ENCODE assay signal across 8 mouse cellular contexts in genomic region chr12:9002038-9002648, GRCm38 (mm10). TPM values are rescaled to one million over a fixed set of nuclear protein-coding genes. Genes with fewer than 3 reads are reported as not detected.
A peak's percentile ranks its signal among the peaks of the same experiment; 100 is the strongest.
DNase-seq lines count a peak whose midpoint lies in the region; ATAC-seq and TF ChIP-seq lines count a peak whose summit lies in the region.

No protein-coding gene starts in this region.

- no peaks in the 10 kb centered on the region for H3K79me3 ChIP-seq in C2C12 (ENCODE audit: low read depth)

- H3K36me3 ChIP-seq in C2C12 (ENCODE audit: control insufficient read depth, insufficient read depth), result peaks cover 7% of the 10 kb centered on the region
- H3K36me3 ChIP-seq in limb, embryonic 10.5 days, result peaks cover 15% of the 10 kb centered on the region
- H3K36me3 ChIP-seq in neural tube, embryonic 12.5 days, result peaks cover 4% of the 10 kb centered on the region; the same call in 1 of the 2 replicates

- no peaks in the 10 kb centered on the region for H3K27me3 ChIP-seq in C2C12 (ENCODE audit: control insufficient read depth, insufficient read depth, insufficient read length)
- no peaks in the 10 kb centered on the region for H3K27me3 ChIP-seq in limb, embryonic 10.5 days (ENCODE audit: low read depth, poor library complexity, severe bottlenecking)
- H3K27me3 ChIP-seq in neural tube, embryonic 12.5 days (replicated peaks), result no peaks in the 10 kb centered on the region

- no peak overlapping the region for H3K4me2 ChIP-seq in neural tube, embryonic 12.5 days (replicated peaks)

- H3K4me3 ChIP-seq in C2C12 (ENCODE audit: insufficient read depth, poor library complexity, severe bottlenecking), result no peak overlapping the region
- H3K4me3 ChIP-seq in limb, embryonic 10.5 days, result no peak overlapping the region
- H3K4me3 ChIP-seq in neural tube, embryonic 12.5 days, result no peak overlapping the region

- no peaks in the 10 kb centered on the region for H3K4me1 ChIP-seq in limb, embryonic 10.5 days
- H3K4me1 ChIP-seq in neural tube, embryonic 12.5 days, result no peaks in the 10 kb centered on the region

- no peaks in the 10 kb centered on the region for H3K9me3 ChIP-seq in limb, embryonic 10.5 days (replicated peaks)
- no peaks in the 10 kb centered on the region for H3K9me3 ChIP-seq in neural tube, embryonic 12.5 days

- H3K79me2 ChIP-seq in C2C12 (ENCODE audit: control insufficient read depth, insufficient read depth), result no peaks in the 10 kb centered on the region

- peak; percentile 76 for DNase-seq in R1 (ENCODE audit: low read depth, low spot score)
- DNase-seq in cerebellum, adult 9-11 months, result peak; percentile 64
- peak; percentile 44 to 85 for DNase-seq in frontal cortex, adult 2 months (ENCODE audit: extremely low spot score in 1 of 2, low spot score in 1 of 2)
- DNase-seq in limb, embryonic 10.5 days (ENCODE audit: low spot score), result peak; percentile 49
- DNase-seq in testis, postnatal 14 days (ENCODE audit: low spot score), result peak; percentile 23

- WGBS in limb, embryonic 10.5 days, result 16% methylated on average over 5 of the region's 5 CpGs
- WGBS in neural tube, embryonic 12.5 days, result 10% methylated on average over 5 of the region's 5 CpGs

- H3K27ac ChIP-seq in limb, embryonic 10.5 days, result no peak overlapping the region
- H3K27ac ChIP-seq in neural tube, embryonic 12.5 days, result no peak overlapping the region

- H3K9ac ChIP-seq in neural tube, embryonic 12.5 days, result no peak overlapping the region

- peak; percentile 56 for TF ChIP-seq CTCF in C2C12 (IDR thresholded peaks at IDR 0.05; ENCODE audit: control insufficient read depth, insufficient read depth, insufficient read length)

- ATAC-seq in inflammation-experienced regulatory T-cells, adult 6 months, result peak; percentile 98
- ATAC-seq in neural tube, embryonic 12.5 days (ENCODE audit: low FRiP score, low read depth), result peak; percentile 61; the same call in 1 of the 2 replicates

- no peak overlapping the region for H3ac ChIP-seq in C2C12 (ENCODE audit: control insufficient read depth, insufficient read length, low read depth)

TF ChIP-seq in C2C12, 6 proteins besides CTCF, POLR2A, EP300 and RAD21:
- TF ChIP-seq MAX (IDR thresholded peaks at IDR 0.05) (no peak), MYOG (IDR thresholded peaks at IDR 0.05; ENCODE audit: control insufficient read depth, extremely low read depth, insufficient read length) (no peak), FOSL1 (IDR thresholded peaks at IDR 0.05; ENCODE audit: insufficient read depth, low read length, poor library complexity, severe bottlenecking) (no peak), MYOD1 (IDR thresholded peaks at IDR 0.05; ENCODE audit: control insufficient read depth, insufficient read length, low read depth) (no peak), CEBPB (IDR thresholded peaks at IDR 0.05; ENCODE audit: low read depth) (no peak), USF1 (IDR thresholded peaks at IDR 0.05; ENCODE audit: low read depth) (no peak)
TF ChIP-seq in C2C12: peak in this region for 0.

RNA-seq across cellular contexts. Expression of gene Ttc32, which starts 27.7 kb away (rescaled TPM):
- 5.9 TPM for polyA plus RNA-seq in C2C12 (2012; fragmentation: generic; extraction: Trizol)
- polyA plus RNA-seq in frontal cortex, adult 2 months (2012; rRNA removed), result 5.1 and 7.0 TPM in 2 replicates
- polyA plus RNA-seq in inflammation-experienced regulatory T-cells, adult 6 months (2017; shearing (Covaris generic)), result 10 to 100 TPM in 1 of 3 experiments, 1 to 10 TPM in 2; 8.2 to 10.2 (median 9.2) TPM
- 14.8 and 15.0 TPM in 2 replicates for polyA plus RNA-seq in limb, embryonic 10.5 days (2016; fragmentation: Nextera tagmentation; extraction: Ambion mirVana)
- 16.7 and 18.6 TPM in 2 replicates for polyA plus RNA-seq in neural tube, embryonic 12.5 days (2016; fragmentation: Nextera tagmentation; extraction: Ambion mirVana)

RNA-seq across cellular contexts. Expression of gene Wdr35, which starts 28.5 kb away (rescaled TPM):
- 9.1 TPM for polyA plus RNA-seq in C2C12 (2012; fragmentation: generic; extraction: Trizol)
- 19.1 and 23.5 TPM in 2 replicates for polyA plus RNA-seq in frontal cortex, adult 2 months (2012; rRNA removed)
- polyA plus RNA-seq in inflammation-experienced regulatory T-cells, adult 6 months (2017; shearing (Covaris generic)), result 1 to 10 TPM; 2.8 to 3.1 (median 2.9) TPM
- polyA plus RNA-seq in limb, embryonic 10.5 days (2016; fragmentation: Nextera tagmentation; extraction: Ambion mirVana), result 23.0 and 27.3 TPM in 2 replicates
- 20.2 and 20.6 TPM in 2 replicates for polyA plus RNA-seq in neural tube, embryonic 12.5 days (2016; fragmentation: Nextera tagmentation; extraction: Ambion mirVana)

RNA-seq across cellular contexts. Expression of gene Matn3, which starts 54.4 kb away (rescaled TPM):
- polyA plus RNA-seq in C2C12 (2012; fragmentation: generic; extraction: Trizol), result 0.16 TPM
- 0.08 TPM in 2 replicates for polyA plus RNA-seq in frontal cortex, adult 2 months (2012; rRNA removed)
- not detected for polyA plus RNA-seq in inflammation-experienced regulatory T-cells, adult 6 months (2017; shearing (Covaris generic))
- 5.2 and 5.4 TPM in 2 replicates for polyA plus RNA-seq in limb, embryonic 10.5 days (2016; fragmentation: Nextera tagmentation; extraction: Ambion mirVana)
- polyA plus RNA-seq in neural tube, embryonic 12.5 days (2016; fragmentation: Nextera tagmentation; extraction: Ambion mirVana), result 0.70 and 1.0 TPM in 2 replicates

Comparison
In these comparisons a context has a peak if more than half of its experiments do, and no peak if none do; other contexts are left out.
1. DNase-seq: peak in every context shown above with its lines; median percentile 76 in R1; 64 in frontal cortex, adult 2 months; 64 in cerebellum, adult 9-11 months; 49 in limb, embryonic 10.5 days; 23 in testis, postnatal 14 days.